Mouse (Mus musculus) testis, postnatal 14 days (tissue): ENCODE data around the gene Cttnbp2nl.

Experiments
- DNase-seq: peaks from one replicate; pipeline ENCODE4 v3.0.0; 2021; ENCODE audit warnings: low spot score

Cttnbp2nl gene

DNA sequence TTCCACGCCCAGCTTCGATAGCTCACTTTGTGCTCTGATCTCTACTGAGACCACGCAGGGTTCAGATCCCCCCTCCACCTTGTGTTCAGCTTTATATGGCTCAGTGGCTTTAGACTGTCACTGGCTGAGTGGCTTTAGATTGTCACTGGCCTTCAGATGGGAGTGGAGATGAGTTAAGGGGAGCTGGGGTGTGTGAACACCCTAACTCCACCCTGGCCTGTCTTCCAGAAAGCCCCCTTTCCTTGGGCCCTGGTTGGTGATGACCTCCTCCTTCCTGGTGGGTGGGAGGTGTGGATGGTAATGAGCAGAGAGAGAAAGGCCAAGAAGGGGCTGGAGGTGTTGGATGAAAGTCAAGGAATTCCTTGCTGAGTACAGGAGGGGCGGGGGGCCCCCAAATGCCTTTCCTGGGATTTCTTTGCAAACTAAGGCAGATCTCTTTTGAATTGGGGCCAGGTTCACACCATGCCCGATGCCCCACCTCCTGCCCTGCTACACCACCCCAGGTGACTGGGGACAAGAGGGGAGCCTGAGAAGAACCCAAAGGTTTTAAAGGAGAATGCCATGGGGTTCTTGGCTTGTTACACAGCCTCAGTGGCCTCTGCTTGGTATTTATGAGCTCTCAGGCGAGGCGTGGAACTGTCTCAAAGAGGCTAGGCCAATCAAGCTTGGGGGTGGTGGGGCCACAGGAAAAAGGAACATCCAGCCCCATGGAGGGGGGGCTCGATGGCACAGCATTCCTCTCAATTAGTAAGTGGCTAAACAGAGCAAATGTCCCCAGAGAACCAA lies 87.7 kb downstream of the Cttnbp2nl start:
- DNase-seq, result no peak

DNA sequence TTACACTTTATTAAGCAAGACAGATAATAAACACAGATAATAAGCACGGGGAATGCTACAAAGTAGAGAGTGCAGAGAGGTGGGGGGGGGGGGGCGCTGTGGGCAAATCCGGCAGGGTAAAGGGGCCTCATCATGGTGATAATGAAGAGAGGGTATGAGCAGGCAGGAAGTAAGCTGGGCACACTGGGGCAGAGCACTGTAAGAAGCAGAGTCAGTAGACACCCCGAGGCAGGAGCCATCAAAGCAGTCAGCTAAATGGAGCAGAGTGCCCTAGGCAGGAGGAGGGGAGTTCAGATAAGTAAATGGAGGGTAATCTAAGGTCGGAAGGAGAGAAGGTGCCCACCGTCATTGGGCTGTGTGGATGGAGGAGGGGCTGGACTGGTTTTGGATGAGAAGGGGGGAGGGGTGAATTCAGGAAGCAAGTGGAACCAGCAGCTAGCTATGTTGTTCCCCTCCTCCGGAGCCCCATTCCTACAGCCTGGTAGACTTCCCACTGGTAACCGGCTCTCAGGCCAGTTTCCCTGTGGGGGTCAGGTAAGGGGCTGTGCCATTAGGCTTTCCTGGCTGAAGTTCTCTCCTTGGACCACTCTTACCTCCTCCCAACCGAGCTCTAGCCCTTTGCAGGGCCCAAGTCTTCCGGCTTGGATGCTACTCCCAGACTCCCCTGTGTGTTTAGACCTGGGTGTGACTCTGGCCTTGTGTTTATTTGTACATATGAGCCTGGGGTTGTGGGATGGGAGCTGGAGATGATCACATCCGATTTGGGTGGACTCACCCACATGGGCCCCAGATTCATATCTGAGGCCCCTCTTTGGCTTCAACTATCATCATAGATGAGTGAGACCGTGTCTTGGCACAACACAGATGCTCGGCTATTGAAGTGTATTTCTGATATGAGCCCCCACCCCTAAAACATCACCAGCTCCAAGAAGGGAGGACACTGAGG lies 89.3 kb downstream of the Cttnbp2nl start:
- DNase-seq, result no peak

DNA sequence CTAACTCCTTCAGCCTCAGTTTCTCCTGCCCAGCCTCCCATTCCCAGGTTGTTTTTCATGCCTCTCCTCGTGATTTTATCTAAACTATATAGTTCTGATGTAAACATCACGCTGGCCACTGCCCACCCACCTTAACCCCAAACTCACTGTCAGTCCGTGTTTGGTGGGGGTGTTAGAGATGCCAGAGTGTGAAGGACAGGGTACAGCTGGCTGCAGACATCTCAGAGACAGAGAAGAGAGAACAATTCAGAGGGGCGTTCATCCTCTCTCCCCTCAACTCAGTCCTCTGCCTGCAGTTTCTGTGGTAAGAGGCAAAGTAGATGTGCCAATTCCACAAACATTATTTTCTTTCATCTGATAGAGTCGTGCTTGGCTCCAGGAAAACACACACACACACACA lies 90.1 kb downstream of the Cttnbp2nl start:
- DNase-seq, result no peak

DNA sequence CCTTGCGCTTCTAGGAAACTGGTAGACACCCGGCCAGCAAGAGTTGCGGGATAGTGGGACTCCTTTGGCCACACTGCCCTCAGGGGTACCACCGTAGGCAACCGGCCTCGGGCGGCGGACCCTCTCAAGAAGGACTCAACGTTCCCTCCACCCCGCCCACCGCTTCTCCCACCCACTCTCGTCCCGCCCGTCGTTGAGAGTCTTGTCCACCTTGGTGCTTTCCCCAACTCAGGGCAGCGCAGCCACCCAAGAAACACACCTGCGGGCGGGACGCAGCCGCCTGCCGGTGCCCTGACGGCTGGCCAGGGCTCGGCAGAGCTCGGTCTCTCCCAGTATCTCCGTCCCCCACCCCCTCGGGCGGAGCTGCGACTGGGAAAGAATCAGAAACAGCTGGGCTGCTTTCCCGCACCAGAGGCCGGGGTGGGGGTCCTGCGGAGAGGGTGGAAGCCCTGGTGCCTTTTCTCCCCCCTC lies 90.8 kb downstream of the Cttnbp2nl start:
- DNase-seq, result no peak

DNA sequence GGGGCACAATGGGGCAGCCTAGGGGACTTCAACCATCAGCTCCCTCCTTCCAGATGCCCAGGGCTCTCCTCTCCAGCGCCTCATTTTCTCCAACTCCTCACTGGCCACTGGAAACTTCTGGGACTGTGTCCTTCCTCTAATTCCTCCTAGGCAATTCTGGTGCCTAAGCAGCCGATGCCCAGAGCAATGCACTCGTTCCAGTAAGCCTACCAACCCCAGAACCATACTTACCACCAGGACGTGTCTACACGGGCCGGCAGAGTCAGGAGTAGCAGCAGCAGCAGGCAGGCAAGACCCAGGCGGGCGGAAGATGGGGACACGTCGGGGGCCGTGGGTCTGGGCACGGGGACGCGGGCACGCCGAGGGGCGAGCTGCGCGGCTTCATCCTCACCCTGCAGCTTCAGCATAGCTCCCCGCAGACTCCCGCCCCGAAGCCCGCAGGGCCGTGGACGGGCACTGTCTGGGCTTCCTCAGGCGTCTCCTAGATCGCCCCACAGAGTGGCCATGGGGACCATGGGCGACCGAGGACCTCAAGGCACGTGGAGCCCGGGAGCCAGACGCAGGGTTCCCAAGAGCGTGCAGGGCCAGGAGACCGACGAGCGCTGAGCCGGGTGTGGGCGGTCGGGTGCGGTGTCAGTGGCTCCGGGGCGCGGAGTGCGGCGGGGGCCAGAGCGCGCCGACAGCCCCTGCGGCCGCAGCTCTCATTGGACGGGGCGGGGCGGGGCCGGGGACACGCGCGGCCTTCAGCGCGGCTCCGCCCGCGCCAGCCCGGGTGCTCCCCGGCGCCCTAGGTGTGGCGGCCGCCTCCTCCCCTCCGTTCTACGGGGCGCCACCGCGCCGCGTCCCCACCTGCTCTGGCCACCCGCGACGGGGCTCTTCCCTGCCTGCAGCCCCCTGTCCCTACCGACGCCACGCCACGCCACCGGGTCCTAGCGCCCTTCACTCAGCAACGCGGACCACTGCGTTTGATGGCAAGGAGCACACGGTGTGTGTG lies 91.6 kb downstream of the Cttnbp2nl start, which contains the start of gene Wnt2b:
TSS of gene Wnt2b (minus strand) at position 856 of the 994 bp plus-strand sequence.
- no peak for DNase-seq

DNA sequence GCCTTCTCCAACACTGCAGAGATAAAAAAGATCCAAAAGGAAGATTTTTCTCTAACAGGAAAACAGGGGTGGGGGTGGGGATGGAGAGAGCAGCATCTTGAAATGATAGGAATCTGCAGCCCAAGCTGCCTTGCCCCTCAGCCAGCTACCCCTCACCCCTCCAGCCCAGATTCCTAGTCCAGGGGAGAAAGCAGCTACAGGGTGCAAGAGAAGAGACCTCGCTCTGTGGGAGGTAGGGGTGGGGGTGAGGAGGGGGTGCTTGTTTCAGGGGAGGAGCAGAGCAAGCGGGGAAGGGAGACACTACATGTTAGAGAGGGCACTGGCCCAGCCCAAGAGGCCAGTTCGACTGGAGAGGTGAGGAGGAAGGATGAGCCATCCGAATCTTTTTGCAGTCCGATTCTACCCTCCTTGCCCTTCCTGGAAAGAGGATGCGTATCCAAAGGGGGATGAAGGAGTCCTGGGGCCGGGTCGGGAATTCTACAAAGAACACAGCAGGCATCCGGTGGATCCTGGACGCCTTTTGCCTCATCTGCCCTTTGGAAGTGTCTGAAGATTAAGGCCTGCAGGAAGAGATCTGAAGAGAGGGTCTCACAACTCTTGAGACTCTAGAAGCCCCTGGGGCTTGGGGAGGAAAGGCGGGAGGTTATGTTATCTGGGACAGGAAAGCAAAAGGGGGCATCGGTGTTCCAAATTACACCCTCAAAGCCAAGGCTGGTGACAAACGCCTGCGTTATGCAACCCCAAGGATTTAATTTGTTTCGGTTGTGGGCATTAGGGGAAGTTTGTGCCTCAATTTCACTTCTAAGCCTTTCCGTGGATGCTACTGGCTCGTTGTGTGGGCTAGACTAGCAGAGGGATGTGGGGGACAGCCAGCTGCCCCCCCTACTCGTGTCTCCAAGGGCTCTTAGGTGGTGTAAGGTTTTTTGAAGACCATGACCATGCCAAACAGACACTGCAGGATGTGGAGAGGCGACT lies 92.6 kb downstream of the Cttnbp2nl start:
- no peak for DNase-seq

DNA sequence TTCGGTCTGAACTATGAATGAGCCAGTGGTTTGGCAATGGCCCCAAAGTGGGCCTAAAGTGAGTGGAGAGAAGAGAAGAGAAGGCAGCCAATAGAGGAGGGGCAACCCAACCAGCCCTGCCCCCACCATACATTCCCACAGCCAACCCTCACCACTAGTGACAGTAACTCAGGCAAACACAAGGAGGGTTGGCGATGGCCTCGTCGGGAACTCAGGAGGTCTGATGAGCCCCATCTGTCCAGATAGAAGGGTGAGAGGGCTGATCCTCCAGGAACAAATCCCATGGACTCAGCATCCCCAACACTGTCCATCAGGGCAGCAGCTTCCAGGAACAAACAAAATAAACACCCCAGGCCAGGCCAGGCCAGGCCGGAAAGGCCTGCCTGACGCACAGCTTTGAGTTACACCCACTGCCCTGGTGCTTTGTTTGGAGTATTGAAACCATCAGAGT lies 96.8 kb downstream of the Cttnbp2nl start:
- no peak for DNase-seq

DNA sequence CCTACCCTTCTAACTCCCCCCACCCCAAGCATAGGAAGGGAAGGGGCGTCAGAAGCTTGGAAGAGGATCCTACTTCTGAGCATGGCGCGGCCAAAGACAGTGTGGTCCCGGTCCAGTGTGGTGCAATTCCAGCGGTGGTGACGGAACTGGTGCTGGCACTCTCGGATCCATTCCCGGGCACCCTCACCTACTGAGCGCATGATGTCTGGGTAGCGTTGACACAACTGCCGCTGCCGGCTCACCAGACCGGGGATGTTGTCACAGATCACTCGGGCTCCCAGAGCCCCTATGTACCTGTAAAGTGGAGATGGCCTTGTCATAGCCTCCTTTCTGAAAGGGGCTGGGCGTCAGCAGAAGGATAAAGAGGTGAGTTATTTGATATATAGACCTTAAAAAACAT lies 98.4 kb downstream of the Cttnbp2nl start:
- DNase-seq, result no peak

DNA sequence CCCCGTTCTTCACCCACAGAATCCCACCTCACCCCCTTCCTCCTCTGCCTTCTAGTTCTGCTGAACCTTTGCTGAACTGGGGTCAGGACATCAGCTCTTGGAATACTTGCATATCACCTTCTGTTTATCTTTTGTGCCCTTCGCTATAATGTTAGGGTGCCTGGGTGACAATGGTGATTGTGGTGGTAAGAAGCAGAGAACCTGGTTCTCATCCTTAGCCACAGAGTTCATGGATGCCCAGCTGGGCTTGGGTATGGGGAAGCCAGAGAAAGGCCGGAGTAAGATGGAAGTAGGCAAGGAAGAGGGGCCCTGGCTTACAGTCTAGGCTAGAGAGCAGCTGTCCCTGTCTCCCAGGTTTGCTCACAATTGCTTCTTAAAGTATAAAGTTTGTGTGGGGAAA lies 98.8 kb downstream of the Cttnbp2nl start:
- no peak for DNase-seq

DNA sequence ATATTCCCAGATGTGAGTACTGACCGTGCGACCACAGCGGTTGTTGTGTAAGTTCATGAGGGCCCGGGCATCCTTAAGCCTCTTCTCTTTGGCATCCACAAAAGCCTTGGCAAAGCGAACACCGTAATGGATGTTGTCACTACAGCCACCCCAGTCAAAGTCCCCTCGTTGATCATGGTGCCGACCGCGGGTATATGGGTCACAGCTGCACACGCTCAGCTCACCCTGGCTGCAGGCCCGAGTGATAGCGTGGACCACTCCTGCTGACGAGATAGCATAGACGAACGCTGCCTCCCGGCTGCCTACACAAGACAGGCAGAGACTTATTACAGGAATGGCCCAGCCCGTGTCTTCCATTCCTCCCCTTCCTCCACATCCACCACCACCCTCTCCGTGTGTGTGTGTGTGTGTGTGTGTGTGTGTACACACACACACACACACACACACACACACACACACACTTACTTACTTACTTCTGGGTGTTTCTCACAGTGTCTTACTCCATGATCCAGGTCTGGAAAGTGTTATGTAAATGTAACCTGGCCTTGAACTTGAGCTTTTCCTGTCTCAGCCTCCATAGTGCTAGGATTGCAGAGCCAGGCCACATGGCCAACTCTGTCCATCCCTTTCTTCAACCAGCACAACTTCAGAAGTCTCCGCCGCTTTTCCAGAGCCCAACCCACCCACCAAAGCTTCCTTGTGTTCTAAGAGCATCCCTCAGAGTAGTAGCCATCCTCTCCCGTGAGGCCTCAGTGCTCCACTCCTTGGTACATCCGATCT lies 99.9 kb downstream of the Cttnbp2nl start:
- no peak for DNase-seq
